Mouse (Mus musculus) cerebellum, adult 11 months (tissue): ENCODE results near the gene Mettl26.
A peak's percentile ranks its signal among the peaks of the same experiment; 100 is the strongest.

ENCODE experiments used
- DNase-seq: peaks from one replicate; pipeline ENCODE4 v3.0.0; 2022

Mettl26 gene

DNA sequence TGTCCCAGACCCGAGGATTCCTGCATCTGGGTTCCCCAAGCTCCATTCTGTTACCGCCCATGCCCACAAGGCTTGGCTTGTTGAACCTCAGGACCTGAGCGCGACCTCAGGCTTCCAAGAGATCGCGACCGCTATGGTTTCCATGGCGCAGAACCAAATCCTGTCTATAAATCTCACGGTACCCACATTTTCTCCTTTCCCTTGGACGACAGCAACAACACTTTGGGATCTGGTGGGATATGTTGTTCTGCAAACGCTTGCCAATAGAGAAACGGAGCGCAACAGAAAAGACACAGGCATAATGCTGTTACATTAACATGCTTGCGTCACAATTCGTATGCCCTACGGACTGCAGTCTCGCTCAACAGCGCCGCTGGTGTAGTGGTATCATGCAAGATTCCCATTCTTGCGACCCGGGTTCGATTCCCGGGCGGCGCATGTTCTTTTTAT, at the start of gene Mettl26:
Gene Mettl26 (plus strand): TSS at position 354 of the 450 bp plus-strand sequence.
- peak; percentile 89 for DNase-seq

DNA sequence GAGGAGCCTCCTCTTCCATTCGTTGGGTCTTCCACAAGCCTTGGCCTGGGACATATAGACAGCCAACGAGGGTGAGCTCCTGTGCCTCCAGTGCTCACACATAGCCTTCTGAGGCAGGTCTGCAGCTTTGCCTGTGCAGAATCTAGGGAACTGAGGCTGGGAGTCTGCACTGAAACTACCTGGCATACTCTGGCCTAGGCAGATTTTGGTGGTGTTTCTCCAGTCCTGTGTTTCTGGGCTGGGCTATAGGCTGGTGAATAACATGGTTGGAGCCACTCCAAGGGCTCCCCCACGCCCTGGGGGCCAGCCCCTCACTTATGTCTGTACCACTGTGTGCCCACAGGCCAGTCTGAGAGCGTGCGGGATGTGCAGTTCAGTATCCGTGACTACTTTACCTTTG, 49.6 kb upstream of the Mettl26 start:
- DNase-seq = no peak

DNA sequence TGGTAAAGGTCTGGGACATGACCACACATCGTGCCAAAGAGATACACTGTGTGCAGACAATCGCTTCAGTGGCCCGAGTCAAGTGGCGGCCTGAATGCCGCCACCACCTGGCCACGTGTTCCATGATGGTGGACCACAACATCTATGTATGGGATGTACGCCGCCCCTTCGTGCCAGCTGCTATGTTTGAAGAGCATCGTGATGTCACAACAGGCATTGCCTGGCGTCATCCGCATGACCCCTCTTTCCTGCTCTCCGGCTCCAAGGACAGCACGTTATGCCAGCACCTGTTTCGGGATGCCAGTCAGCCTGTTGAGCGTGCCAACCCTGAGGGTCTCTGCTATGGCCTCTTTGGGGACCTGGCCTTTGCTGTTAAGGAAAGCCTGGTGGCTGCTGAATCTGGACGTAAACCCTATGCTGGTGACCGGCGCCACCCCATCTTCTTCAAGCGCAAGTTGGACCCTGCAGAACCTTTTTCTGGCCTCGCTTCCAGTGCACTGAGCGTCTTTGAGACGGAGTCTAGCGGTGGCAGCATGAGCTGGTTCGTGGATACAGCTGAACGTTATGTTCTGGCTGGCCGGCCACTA, 48.8 kb upstream of the Mettl26 start:
- DNase-seq = no peak

DNA sequence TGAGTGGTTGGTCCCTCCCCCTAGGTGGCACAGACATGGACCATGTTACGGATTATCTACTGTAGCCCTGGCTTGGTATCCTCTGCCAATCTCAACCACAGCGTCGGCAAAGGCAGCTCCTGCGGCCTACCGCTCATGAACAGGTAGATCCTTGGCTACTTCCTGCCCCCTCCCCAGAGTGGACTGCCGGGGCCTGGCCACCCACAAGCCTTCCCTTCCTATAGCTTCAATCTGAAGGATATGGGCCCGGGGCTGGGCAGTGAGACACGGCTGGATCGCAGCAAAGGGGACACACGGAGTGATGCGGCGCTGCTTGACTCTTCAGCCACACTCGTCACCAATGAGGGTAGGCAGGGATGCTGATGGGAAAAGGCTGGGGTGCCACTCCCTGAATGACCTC, 47.9 kb upstream of the Mettl26 start:
- DNase-seq = no peak

DNA sequence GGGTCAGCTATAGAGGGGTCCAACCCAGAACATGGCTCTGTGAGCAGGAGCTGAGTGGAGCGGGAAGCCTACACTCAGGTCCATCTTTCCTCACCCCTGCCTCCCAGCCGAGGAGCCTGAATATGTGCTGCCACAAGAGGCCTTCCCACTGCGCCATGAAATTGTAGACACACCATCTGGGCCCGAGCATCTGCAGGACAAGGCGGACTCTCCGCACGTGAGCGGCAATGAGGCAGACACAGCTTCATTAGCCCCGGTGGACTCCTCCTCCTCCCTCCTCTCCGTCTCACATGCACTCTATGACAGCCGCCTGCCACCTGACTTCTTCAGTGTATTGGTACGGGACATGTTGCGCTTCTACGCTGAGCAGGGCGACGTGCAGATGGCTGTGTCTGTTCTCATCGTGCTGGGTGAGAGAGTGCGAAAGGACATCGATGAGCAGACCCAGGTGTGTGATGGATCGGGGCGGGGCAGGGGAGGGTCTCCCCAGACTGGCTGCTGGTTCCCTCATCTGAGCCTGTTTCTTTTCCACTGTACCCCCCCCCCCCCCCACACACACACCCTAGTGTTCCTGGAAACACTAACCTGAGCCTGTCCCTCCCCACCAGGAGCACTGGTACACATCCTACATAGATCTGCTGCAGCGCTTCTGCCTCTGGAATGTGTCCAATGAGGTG, 47.2 kb upstream of the Mettl26 start:
- DNase-seq = no peak

DNA sequence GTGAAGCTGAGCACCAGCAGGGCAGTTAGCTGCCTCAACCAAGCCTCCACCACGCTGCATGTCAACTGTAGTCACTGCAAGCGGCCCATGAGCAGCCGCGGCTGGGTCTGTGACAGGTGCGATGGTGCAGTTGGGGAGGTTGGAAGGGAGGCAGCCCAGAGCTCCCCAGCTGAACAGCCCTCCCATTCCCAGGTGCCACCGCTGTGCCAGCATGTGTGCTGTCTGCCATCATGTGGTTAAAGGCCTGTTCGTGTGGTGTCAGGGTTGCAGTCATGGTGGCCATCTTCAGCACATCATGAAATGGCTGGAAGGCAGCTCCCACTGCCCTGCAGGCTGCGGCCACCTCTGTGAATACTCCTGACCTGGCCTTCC, 46.7 kb upstream of the Mettl26 start:
- DNase-seq = no peak

DNA sequence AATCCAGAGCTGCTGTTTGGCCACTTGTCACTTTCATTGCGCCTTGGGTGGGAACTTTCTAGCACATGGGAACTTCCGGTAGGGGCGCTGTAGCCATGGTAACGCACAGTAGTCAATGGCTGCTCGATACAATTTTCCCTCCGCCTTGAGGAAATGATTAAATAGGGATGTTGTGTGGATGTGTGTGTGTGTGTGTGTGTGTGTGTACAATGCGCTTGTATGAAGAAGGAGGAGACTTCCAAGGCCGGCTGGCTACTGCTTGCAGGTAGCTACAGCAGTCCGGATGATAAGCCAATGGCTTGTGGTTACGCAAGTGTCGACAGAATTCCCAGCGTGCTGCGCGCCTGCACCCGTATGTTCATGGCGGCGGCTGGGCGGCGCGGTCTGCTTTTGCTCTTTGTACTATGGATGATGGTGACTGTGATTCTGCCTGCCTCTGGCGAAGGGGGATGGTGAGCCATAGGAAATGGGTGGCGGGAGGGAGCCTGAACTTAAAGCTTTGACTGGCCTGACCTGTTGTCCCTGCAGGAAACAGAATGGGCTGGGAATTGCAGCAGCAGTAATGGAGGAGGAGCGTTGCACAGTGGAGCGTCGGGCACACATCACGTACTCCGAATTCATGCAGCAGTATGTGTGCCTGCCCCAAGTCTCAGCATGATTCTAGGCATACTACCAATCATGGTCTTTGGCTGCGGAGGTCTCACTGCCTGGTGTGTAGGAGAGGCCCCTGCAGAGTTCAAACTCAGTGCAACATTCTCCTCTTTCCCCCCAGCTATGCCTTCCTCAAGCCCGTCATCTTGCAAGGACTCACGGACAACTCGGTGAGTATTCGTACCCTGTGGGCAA, 45.9 kb upstream of the Mettl26 start, which contains the start of gene Jmjd8:
Gene Jmjd8 (plus strand): TSS at position 156 of the 846 bp plus-strand sequence.
- peak; percentile 74 for DNase-seq

DNA sequence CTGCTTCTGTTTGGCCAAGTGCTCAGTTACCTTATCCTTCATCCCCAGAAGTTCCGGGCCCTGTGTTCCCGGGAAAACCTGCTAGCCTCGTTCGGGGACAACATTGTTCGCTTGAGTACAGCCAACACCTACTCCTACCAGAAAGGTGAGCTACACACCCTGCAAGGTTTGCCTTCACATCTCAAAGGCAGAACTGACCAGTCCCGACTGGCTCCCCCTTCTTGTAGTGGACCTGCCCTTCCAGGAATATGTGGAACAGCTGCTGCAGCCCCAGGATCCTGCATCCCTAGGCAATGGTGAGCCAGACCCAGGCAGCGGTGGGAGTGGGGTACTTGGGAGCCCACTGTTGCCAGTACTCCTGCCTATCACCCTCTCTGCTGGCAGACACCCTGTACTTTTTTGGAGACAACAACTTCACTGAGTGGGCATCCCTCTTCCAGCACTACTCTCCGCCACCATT, 45.3 kb upstream of the Mettl26 start:
- no peak for DNase-seq

DNA sequence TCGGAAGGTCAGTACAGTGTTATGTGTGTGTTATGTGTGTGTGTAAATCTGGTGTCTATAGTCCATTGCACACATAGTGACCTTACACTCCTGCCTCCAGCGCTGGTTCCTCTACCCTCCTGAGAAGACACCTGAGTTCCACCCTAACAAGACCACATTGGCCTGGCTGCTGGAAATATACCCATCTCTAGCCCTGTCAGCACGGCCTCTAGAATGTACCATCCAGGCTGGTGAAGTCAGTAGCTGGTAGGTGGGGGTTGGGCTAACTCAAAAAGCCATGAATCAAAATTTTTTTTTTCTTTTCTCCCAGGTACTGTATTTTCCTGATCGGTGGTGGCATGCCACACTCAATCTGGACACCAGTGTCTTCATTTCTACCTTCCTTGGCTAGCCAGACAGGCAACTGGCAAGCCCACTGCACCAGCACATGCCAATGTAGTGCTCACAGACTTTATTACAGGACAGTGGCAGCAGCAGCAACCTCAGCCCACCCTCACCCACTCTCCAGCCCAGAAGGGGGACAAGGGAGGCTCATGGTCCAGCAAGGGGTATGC, 44.6 kb upstream of the Mettl26 start:
- DNase-seq = no peak

DNA sequence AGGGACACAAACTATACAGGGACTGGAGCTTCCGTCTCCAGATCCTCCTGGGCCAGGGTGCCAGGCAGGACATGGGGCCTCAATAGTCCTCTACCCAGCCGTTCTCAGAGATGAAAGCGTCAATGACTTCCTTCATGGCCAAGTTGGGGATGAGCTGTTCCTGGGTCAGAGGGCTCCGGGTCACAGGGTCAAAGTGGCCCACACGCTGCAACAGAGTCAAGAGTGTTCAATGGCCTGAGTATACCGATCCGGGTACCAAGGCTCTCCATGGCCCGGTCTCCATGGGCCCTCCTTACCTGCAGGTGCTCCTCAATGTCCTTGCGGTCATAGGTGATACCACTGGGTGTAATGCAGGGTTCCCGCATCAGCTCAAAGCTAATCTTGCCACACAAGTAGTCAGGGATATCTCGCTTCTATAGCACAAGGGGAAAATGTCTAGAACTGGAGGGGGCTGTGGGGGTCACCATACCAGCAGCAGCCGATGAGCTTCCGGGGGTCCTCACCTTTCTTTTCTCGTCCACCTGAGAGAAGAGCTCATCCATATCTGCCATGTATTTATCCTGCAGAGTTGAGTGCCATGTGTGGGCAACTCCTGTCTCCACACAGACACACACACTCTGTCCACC, 44.0 kb upstream of the Mettl26 start:
- no peak for DNase-seq

DNA sequence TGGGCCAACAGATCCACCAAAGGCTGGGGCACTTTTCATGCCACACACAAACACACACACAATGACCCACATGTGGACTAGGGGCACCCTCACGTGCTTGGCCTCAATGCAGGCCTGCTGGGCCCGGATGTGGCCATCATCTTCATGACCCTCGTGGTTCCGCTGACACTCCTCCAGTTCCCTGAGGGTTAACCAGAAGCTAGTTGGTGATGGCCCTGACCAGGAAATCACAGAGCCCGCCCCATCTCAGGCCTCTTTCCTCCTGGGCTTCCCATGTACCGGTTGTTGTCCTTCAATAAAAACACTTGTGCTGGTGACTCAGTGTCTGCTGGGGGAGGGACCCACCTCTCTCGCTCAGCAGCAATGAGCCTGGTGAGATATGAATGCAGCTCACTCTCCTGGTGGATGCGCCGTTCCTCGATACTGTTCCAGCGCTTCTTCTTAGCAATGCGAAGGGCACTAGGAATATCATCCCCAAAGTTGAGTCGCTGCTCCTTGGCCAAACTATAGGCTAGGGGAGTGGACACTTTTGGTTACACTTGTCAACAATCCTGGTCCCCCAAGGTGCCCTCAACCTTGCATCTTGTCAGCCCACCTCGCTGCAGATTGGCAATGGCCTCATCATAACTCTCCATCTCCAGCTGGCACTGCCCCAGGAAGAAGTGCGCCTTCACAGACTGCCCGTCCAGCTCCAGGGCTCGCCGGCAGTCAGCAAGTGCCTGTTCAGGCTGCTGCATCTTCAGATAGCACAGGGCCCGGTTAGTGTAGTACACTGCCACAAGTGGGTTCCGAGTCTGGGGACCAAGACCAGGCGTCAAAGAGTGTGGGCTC, 43.2 kb upstream of the Mettl26 start:
- no peak for DNase-seq

DNA sequence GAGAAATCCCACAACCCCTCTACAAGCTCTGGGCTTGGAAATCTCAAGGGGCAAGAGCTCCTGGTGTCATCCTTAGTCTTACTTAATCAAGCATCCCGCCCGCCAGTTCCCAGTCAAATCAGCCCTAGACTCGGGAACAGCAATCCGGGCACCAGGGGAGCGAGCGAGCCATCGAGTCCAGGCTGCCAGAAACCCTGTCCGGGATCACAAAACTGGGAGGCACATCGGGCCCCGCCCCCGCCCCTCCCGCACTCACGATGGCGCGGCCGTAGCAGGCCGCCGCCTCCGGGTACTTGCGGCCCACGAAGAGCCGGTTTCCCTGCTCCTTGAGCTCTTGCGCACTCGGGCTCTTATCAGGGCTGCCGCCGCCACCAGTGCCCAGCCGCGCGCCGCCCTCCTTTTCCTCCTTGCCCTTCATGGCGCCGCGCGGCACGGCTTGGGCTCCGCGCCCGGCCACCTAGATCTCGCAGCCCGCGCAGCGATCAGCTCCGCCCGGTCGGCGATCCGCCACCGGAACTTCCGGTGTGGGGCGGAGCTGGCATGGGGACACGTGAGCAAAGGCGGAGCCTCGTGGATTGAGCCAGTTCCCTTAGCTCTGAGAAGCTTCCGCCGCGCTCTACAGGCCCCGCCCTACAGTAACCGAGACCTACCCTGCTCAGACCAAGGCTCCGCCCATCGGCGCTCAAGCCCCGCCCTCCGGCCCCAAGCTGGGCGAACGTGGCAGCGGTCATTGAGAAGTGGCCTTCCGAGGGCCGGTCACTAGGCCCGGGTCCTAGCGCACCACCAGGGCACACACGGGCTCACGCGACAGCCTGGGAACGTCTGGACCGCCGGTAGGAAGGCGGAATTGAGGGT, 42.2 kb upstream of the Mettl26 start:
- DNase-seq = peak; percentile 99

DNA sequence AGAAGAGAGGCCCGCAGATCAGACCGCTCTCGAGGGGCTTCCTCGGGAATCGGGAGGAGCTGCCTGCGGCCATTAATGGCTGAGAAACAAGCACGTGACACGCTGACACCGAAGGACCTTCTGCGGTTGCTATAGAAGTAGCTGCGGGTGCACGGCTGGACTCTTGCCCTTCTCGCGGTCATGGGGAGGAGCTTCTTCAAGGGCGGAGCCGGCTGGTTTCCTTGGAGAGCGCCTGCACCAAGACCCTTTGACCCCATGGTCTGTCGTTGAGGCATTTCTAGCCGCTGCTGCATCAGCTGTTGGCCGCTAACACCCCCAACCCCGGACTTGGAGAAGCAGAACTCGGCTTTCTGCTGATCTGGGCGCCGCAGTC, 41.6 kb upstream of the Mettl26 start, which contains the start of gene Stub1:
Gene Stub1 (minus strand): TSS at position 114 of the 373 bp plus-strand sequence.
- peak; percentile 86 for DNase-seq

DNA sequence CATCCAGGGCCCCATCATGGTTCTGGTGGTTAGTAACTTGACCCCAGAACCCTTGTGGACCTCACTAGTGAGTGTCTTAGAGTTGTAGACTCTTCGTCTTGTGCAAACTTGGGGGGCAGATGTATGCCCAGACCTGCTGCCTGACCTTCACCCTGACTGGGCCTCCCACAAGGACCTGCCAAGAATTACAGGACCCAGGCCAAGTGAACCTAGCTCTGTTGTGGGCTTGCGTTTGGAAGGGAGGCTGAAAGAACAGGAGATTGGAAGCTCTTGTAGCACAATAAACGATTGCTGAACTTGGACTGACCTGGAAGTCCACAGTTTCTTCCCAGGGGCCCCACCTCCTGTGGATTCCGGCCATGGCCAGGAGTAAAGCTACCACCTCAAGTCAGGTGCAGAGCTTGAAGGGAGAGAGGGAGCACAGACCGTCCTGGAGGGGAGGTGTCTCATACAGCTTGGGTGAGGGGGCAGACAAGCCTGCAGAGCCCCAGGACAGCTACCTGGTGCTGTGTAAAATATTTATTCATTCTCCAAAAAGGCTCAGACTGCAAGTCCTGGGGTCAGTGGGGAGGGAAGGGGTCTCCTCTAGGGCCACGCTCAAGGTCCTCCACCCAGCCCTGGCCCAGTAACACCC, 40.8 kb upstream of the Mettl26 start:
- DNase-seq = no peak

DNA sequence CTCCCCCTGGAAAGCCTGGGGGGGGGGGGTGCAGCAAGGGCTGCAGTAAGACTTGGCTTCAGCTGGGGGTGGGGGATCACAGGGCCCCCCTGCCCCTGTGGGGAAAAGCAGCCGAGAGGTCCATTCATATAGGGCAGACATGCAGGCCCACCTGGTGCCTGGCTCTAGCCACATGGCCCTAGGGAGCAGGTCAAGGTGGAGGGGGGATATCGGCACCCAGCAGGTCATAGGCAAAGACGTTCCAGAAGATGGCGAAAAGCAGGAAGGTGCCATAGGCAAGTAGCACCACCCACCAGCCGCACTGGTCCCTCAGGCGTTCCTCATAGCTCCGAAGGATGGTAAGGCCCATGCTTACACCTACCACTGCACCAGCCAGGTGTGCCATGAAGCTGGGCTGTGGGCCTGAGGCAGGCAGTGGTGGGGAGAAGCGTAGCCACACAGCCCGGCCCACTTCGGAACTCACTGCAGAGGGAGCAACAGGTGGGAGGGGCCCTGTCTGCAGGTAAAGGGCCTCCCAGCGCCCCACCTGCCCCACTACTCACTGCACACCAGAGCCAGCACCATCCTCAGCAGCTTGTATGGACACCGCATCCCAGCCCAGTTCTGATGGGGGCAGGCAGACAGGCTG, 40.2 kb upstream of the Mettl26 start:
- DNase-seq = no peak

DNA sequence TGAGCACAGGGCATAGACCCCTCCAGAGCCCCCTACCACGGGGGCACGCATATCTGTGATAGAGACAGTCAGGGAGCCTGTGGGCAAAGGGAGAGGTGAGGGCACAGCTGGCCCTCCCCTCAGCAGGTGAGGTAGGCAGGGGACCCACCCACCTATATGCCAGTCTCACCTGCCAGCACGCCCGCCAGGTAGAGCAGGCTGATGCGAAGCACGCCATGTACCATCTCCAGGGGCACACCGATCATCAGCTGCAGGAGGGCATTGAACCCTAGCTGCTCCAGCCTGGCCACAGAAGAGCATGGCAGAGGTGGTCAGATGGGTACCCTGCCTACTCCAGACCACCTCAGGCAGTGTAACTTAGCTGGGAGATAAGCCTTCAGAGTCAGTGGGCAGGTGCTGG, 39.6 kb upstream of the Mettl26 start:
- no peak for DNase-seq

DNA sequence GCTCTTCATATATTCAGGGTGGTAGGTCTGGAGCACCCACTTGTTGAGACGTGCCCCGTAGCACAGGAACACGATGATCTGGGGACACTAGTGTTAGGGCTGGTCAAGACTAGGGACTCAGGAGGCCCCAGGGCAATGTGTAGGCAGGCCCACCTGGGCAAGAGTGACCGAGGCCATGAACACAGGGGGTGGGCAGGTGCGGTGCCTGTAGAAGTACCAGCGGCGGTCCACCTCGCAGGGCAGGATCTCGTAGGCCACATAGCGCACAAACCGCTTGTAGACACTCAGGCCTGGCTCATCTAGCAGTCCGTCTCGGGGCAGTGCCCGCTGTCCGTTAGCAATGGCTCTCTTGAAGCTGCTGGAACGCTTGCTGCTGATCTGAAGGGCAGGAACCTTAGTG, 39.1 kb upstream of the Mettl26 start:
- no peak for DNase-seq

DNA sequence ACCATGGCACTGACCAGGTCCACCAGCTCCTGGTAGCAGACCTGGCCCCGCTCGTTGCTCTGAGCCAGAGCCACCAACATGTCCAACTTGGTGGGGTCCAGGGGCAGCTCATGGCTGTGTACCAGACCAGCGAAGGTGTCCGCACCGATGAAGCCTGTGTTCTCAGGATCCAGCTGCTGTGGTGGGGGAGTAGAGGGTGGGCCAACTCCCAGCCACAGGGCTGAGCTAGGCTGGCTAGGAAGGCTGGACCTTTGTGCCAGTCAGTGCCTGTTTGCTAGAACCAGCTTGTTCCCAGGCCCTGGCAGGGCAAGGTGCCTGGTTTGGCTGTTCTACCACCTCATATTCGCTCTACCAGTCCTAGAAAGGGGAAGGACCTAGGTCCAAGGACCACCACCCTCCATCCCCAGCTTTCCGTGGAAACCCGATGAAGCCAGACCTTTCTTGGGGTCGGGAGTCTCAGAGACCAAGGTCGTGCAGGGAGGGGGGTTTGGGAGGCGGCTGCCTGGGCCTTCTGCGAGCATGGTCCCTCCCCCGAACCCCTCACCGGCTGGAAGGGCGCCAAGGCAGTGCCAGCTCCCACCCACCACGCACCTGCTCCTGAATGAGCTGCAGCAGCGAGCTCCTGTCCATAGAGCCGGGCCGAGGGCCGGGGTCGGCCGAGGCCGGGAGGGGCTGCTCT, 38.3 kb upstream of the Mettl26 start:
- no peak for DNase-seq

DNA sequence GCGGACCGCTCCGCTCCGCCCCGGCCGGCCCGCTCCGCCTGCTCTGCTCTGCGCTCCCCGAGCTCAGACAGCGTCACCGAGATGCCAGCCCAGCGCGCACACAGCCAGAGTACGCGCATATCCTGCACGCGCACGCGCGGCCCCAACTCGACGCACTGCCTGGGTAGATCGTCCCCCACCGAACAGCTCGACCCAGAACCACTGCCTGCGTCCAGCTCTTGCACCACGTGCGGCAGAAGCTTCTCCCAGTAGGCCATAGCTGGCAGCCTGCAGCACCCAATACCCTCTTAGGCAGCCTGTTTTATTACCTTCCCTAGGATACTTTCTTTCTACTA, 37.8 kb upstream of the Mettl26 start, which contains the start of gene Rhbdl1:
Gene Rhbdl1 (minus strand): TSS at position 220 of the 335 bp plus-strand sequence.
- DNase-seq = peak; percentile 86
